Mouse (Mus musculus): ENCODE results near the gene Gm20503. TPM values are rescaled to one million over a fixed set of nuclear protein-coding genes. Genes with fewer than 3 reads are reported as not detected.

Gm20503 gene
- total RNA-seq, 2 experiments from 2014 or later: 1.7 to 3.3 TPM

DNA sequence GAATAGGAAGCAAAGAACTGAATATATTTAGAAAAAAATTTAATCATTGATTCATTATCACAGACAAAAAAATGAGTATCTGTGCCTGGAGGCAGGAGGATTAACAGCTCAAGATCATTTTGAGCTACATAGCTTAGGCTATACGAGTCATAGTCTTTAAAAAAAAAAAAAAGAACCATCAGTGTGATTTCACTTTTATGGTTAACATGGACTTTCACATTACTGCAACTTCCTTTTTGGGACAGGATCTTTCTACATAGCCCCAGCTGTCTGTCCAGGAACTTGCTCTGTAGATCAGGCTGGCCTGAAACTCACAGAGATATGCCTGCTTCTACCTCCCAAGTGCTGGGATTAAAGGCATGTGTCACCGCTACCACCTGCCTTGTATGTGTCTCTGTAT is 80.4 kb downstream of the Gm20503 start:
- no peak for DNase-seq (ENCODE audit: low spot score in 2 of 2)

DNA sequence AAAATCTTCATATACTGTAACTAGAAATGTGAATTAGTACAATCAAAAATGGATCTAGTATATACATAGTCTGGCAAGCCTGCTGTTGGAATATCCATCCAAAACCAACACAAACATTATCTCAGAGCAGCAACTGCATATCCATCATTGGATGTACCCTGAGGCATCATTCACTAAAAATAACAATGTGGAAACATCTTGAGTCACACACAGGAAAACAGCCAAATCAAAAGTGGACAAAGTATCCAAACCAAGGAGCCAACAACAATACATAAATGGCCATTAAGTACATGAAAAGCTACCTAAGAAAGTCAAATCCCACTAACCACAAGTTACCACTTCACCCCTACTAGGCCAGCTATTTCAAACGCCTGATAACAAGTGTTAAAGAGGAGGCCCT is 86.4 kb downstream of the Gm20503 start:
- DNase-seq (ENCODE audit: low spot score in 2 of 2): no peak

Other genes starting within 250 kb of the Gm20503 start
- under 1 TPM; 0.26 to 0.33 TPM for gene Olfr267, start 215.5 kb upstream of the Gm20503 start, total RNA-seq (2021)
- 100 to 1,000 TPM; 132 to 133 TPM for gene Ecpas, start 90.5 kb upstream of the Gm20503 start, total RNA-seq (2021)
- gene Zkscan16, start 59.6 kb upstream of the Gm20503 start, total RNA-seq (2021): 10 to 100 TPM; 57.7 to 61.3 TPM
- gene Ptgr1, start 16.1 kb upstream of the Gm20503 start, total RNA-seq (2021): 1 to 10 TPM; 2.1 TPM
- gene Dnajc25, start 8.1 kb upstream of the Gm20503 start, total RNA-seq (2021): 1 to 10 TPM; 5.7 TPM
- gene Gng10, start 31.9 kb downstream of the Gm20503 start, total RNA-seq (2021): 10 to 100 TPM; 63.3 to 64.8 TPM
- gene AI481877, start 135.8 kb downstream of the Gm20503 start, total RNA-seq (2021): not detected
- 10 to 100 TPM; 83.6 to 86.2 TPM for gene Ugcg, start 186.0 kb downstream of the Gm20503 start, total RNA-seq (2021)